Mouse (Mus musculus): Measurements from ENCODE around the gene Apoc1.

DNA sequence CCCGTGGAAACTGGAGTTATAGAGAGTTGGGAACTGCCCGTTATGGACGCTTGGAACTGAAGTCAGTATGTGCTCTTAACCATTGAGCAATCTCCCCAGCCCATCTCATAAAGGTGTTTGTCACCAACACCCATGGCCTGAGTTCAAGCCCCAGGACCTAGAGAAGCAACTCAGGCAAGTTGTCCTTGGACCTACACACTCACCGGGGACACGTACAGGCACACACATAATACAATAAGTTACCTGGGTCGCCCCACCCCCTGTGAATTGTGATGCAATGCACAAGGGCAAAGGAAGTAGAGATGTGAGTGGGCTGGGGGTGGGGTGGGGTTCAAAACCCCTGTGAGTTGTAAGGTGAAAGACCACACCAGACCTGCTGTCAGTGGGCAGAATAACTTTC lies 5.9 kb downstream of the Apoc1 start:
- TF ChIP-seq POLR2A (IDR thresholded peaks at IDR 0.05; ENCODE audit: control insufficient read depth in 1 of 2, insufficient read depth in 1 of 2, low read depth in 1 of 2, low read length in 2 of 2, poor library complexity in 1 of 2) (no peak), POLR2AphosphoS2 (IDR thresholded peaks at IDR 0.05; ENCODE audit: low read length) (no peak), CTCF (IDR thresholded peaks at IDR 0.05 in 2 of 3, conservative IDR thresholded peaks at IDR 0.05 in 1 of 3; ENCODE audit: control insufficient read depth in 1 of 3, insufficient read depth in 1 of 3, low read depth in 2 of 3, low read length in 3 of 3, poor library complexity in 1 of 3, severe bottlenecking in 1 of 3) (no peak), BHLHE40 (IDR thresholded peaks at IDR 0.05; ENCODE audit: borderline replicate concordance, low read depth, low read length) (no peak), ETS1 (IDR thresholded peaks at IDR 0.05; ENCODE audit: low read depth, low read length) (no peak), KAT2A (conservative IDR thresholded peaks at IDR 0.05; ENCODE audit: low read depth, low read length) (no peak), ZMIZ1 (IDR thresholded peaks at IDR 0.05; ENCODE audit: low read depth, low read length) (no peak), JUND (IDR thresholded peaks at IDR 0.05; ENCODE audit: low read depth, low read length) (no peak), GATA1 (IDR thresholded peaks at IDR 0.05; ENCODE audit: low read depth, low read length) (no peak), MYC (IDR thresholded peaks at IDR 0.05; ENCODE audit: low read depth, low read length) (no peak), RCOR1 (IDR thresholded peaks at IDR 0.05; ENCODE audit: low read depth, low read length) (no peak), MEF2A (IDR thresholded peaks at IDR 0.05; ENCODE audit: extremely low read depth, insufficient replicate concordance, low read depth, low read length, poor library complexity, severe bottlenecking) (no peak)
